Mouse (Mus musculus) cortical plate, adult 2 months (tissue): Measurements from ENCODE around the gene Fubp3. TPM values are rescaled to one million over a fixed set of nuclear protein-coding genes. Genes with fewer than 3 reads are reported as not detected.

Experiments used
- H3K27ac ChIP-seq: fragments of 200-500 bp; 2 replicates; pipeline ENCODE4 v1.5.1; 2012; ENCODE audit warnings: low read length, control low read depth, inconsistent platforms; ENCODE audit not compliant: insufficient read depth
- H3K4me1 ChIP-seq: fragments of 200-500 bp; 2 replicates; pipeline ENCODE4 v1.6.1; 2011; ENCODE audit warnings: low read length; ENCODE audit not compliant: control insufficient read depth, insufficient read depth
- H3K4me3 ChIP-seq: fragments of 200-500 bp; 2 replicates; pipeline ENCODE4 v1.5.1; 2011; ENCODE audit warnings: mild to moderate bottlenecking, low read length, control low read depth; ENCODE audit not compliant: insufficient read depth
- CTCF ChIP-seq: fragments of 200-500 bp; IDR thresholded peaks from 2 replicates; pipeline ENCODE4 v1.5.1; 2011; ENCODE audit warnings: mild to moderate bottlenecking, control low read depth, low read length; ENCODE audit not compliant: insufficient read depth; ENCODE audit errors: extremely low read depth
- POLR2A ChIP-seq: fragments of 200-500 bp; IDR thresholded peaks from 2 replicates; pipeline ENCODE4 v1.6.1; 2011; ENCODE audit warnings: mild to moderate bottlenecking, low read length, control low read depth; ENCODE audit not compliant: insufficient read depth; ENCODE audit errors: extremely low read depth
- polyA plus RNA-seq: library from polyadenylated mRNA; depleted of rRNA; stranded (reverse); fragments of >200 nt; gene quantifications from 2 replicates; pipeline ENCODE4 v1.2.3, GENCODE M21; 2012

Fubp3 gene
- polyA plus RNA-seq, 1 experiment: 35.1 TPM

DNA sequence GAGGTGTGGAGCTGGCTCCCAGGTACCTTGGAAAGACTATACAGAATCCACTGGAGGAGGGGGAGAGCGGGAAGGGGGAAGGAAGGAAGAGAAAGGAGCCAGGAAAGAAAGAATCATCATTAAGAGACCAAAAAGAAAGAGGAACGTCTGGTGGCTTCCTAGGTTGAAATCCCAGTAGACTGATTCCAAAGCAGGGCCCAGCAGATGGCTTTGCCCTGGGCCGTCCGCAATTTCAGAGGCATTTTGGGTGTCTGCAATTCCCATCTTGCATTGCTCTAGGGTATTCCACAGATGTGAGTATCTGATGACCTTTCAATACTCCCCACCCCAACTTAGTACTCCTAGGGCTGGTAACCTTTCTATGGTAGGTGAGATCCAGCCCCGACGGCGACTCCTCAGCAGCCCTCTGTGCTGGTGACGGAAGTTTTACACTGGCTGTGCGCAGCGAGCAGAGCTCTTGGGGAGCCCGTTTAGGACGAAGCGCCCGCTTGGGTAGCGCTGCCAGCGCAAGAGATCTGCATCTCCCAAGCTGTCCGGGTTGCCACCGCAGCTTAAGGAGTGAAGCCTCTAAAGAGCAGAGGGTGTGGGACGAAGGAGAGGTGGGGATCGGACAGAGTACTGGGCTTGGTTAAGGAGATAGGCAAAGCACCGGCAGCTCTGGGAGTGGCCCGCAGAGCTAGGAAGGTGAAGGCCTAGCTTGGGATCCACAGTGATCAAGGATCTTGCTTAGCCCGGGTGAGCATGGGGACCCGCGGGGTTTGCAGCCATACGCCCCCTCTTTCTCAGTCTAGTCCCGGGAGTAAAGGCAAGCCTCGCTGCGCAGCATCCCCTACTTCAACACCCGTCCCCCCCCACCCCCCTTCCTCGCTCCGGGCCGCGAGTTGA, 66.4 kb downstream of the Fubp3 start:
- TF ChIP-seq CTCF (no peak), POLR2A (no peak)
- Histone ChIP-seq H3K4me1 (no peaks in the 10 kb centered on the region), H3K4me3 (no peak overlapping the region)

DNA sequence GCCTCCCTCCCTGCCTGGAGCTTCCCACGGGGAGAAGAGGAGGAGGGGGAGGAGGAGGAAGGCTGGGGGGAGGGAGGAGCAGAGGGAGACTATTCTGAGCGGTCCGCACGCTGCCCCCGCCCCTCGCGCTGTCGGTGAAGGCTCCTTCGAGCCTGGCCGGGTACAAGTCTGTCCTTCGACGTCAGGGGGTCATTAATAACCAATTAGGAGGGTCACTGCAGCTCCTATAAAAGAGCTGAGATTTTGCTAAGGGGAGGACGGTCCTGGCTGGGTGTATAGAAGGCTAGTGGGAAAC, 67.0 kb downstream of the Fubp3 start:
- no peak overlapping the region for H3K4me3 ChIP-seq
- H3K4me1 ChIP-seq: no peaks in the 10 kb centered on the region
- no peak for TF ChIP-seq CTCF
- H3K27ac ChIP-seq: no peak overlapping the region

More for the DNA sequence above, 66.4 kb downstream of the Fubp3 start:
- no peak overlapping the region for H3K27ac ChIP-seq

DNA sequence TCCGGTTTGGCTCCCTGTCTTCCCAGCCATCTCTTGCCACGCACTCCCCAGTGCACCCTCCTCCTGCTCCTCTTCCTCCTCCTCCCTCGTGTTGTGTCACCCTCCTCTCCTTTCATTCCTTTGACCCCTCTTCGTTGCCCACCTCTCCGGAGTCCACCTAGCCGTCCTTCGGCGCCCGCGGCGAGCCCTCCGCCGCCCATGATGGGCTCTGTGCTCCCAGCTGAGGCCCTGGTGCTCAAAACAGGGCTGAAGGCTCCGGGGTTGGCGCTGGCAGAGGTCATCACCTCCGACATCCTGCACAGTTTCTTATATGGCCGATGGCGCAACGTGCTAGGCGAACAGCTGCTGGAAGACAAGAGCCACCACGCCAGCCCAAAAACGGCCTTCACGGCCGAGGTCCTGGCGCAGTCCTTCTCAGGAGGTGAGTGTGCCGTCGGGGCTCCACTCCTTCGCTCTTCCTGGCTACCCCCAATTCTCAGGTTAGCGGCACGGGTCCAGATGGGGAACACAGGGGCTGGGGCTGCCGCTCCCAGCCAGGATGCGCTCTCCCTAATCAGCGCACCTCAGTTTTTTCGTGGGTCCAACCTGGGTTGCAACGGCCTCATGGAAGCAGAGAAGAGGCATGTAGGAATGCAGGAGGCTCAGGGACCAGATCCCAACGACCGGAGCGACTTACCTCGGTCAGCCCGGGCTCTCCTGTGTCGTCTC, 67.6 kb downstream of the Fubp3 start, which contains the start of gene Prdm12:
Gene Prdm12 (plus strand): TSS at position 137 of the 708 bp plus-strand sequence.
- no peak within 1 kb of the TSS for H3K4me3 ChIP-seq
- no peak within 1 kb of the TSS for H3K27ac ChIP-seq
- TF ChIP-seq POLR2A (no peak), CTCF (no peak)
- H3K4me1 ChIP-seq: no peaks in the 10 kb centered on the region

DNA sequence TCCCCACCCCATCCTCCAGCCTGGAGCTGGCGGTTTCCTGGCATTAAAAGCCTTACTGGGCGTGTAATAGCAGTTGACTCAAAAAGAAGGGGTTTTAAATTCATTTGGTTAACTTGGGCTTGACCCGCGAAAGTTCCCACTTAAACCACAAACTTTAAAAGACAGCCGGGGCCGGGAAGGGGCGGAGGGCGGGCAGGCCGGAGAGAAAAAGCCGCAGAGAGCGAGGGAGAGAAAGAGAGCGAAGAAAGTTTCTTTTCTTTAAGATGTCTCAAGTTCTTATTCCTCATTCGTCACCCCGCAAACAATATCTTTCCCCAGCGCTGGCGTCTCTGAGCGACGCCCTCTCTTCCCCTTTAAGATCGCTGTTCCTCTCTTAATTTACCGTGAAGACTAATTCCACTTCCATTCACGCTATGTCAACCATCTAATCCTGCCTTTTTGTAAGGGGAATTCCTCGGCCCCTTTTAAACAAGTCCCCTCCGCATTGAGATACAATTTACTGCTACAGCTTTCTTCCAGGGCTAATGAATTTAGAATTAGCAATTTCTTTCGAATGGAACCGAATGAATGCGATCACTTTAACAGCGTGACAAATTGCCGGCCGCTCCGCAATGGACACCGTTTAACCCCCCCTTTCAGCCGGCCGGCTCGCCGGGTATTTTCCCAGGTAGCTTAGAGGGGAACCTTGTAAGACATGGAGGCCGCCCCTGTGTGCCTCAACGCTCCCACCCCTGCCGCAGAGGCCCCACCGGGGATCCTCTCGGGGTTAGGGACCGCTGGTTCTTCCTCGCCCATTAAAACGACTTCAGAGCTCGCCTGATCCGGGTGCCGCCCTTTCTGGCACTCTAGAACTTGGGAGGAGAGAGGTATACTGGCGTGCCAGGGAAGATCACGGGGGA, 68.4 kb downstream of the Fubp3 start:
- TF ChIP-seq POLR2A: no peak
- no peak for TF ChIP-seq CTCF
- no peak overlapping the region for H3K4me3 ChIP-seq
- no peak overlapping the region for H3K27ac ChIP-seq
- no peaks in the 10 kb centered on the region for H3K4me1 ChIP-seq

DNA sequence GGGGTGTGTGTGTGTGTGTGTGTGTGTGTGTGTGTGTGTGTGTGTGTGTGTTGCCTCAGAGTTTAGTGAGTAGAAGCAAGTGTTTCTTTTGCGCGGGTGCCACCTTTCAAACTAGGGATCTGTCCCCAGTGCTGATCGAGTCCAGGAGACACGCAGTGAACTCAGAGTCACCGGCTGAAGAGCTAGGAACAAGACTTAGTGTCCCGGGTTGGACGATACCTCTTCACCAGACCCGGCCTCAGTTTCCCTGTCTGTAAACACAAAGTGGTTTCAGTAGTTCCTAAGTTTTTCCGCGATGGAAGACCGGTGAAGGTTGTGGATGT, 69.0 kb downstream of the Fubp3 start:
- no peak for TF ChIP-seq POLR2A
- TF ChIP-seq CTCF: no peak
- Histone ChIP-seq H3K27ac (no peak overlapping the region), H3K4me1 (no peaks in the 10 kb centered on the region), H3K4me3 (no peak overlapping the region)

DNA sequence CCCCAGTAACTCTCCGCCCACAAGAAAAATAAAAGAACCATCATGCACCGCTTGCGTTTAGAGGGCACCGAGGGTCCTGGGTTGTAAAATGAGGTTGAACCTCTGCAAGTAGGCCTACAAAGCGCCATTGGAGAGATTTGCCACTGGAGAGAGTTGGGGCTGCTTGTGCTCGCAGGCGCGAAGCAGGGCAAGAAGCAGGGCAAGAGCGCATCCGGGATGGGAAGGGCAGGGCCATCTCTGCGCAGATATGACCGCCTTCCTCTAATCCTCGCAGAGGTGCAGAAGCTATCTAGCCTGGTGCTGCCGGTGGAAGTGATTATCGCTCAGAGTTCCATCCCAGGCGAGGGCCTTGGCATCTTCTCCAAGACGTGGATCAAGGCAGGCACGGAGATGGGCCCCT, 69.5 kb downstream of the Fubp3 start:
- H3K4me1 ChIP-seq: no peaks in the 10 kb centered on the region
- no peak overlapping the region for H3K27ac ChIP-seq
- H3K4me3 ChIP-seq: no peak overlapping the region
- TF ChIP-seq CTCF (no peak), POLR2A (no peak)

DNA sequence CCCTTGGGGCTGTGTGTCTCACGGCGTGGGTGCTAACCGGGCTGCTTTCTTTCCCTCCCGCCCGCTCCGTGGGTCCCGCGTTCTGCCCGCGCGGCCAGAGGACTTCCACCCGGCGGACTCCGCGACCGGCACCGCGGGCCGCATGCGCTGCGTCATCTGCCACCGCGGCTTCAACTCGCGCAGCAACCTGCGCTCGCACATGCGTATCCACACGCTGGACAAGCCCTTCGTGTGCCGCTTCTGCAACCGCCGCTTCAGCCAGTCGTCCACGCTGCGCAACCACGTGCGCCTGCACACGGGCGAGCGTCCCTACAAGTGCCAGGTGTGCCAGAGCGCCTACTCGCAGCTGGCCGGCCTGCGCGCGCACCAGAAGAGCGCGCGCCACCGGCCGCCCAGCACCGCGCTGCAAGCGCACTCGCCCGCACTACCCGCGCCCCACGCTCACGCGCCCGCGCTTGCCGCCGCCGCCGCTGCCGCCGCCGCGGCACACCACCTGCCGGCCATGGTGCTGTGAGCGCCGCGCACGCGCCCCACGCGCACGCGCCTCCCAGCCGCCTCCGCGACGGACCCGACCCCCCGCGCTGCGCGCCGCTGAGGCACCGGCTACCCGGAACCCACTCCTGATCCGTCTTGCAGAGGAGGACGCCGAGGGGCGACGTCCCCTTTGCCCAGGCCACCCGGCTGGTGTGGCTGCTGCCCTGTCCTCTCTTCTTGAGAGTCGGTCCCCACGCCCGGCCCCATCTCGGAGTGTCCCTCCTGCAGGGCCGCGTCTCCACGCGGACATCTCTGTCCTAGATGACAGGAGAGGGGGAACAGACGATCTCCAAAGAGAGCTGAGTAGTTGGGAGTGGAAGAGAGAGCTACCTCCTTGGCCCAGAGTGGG, 81.8 kb downstream of the Fubp3 start:
- peak; percentile 30; the same call in 1 of the 2 replicates for TF ChIP-seq POLR2A
- no peak for TF ChIP-seq CTCF
- Histone ChIP-seq H3K4me3 (peak overlapping the region; percentile 64), H3K27ac (peak overlapping the region; percentile 69; the same call in 1 of the 2 replicates), H3K4me1 (no peaks in the 10 kb centered on the region)

DNA sequence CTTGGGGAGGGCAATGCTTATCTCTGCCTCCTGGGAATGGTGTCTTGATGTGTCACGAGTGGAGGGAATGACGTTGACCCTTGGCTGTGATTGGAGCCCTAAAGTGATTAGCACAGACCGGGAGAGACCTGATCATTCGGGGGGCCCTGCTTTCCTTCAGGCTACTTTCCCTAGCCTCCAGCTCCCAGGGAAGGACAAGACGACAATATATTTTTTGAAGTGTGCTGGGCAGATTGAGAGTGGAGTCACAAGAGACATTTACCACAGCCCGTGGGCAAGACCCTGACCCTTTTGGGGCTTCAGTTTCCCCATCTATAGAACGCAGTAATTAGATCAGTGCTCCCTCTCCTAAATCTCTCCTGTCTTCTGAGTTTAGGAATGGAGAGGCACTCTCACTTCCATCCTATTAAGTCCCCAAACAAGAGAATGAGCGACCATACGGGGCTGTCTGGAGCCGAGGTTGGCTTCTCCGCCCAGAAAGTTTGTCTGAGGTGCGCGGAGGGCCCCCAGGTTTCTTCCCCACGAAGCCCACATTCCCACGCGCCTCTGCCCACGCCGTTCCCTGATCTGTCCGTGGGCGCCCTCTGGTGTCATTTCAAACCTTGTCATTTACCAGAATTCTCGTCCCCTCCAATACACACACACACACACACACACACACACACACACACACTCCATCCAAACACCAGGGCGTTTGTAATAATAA, 82.6 kb downstream of the Fubp3 start:
- Histone ChIP-seq H3K4me1 (no peaks in the 10 kb centered on the region), H3K4me3 (peak overlapping the region; percentile 64), H3K27ac (no peak overlapping the region)
- TF ChIP-seq CTCF (peak; percentile 56), POLR2A (no peak)

DNA sequence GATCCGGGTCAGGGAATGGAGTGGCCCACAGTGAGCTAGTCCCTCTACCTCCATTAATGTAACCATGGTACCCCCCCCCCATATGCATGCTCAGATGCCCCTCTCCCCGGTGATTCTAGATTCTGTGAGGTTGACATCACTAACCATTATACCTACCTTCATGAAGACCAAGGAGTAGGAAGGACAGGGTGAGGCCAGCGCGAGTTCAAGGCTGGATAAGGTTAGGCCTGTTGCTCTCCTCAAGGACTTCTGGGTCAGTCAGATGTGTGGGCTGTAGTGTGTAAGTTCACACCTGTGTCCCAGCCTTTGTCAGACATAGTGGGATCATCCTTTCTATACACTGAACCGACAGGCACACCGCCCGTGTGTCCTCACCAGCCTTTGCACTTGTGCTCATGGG, 83.9 kb downstream of the Fubp3 start:
- TF ChIP-seq POLR2A (no peak), CTCF (no peak)
- Histone ChIP-seq H3K4me3 (no peak overlapping the region), H3K27ac (no peak overlapping the region), H3K4me1 (no peaks in the 10 kb centered on the region)
